Mouse (Mus musculus) adrenal gland, postnatal 0 days (tissue): ENCODE results near the gene Far1. TPM values are rescaled to one million over a fixed set of nuclear protein-coding genes. Genes with fewer than 3 reads are reported as not detected.

Source experiments
- polyA plus RNA-seq: library from polyadenylated mRNA; unstranded; fragments of >200 nt; fragmentation: Nextera tagmentation; extraction: Ambion mirVana; gene quantifications from 2 replicates; pipeline ENCODE4 v1.2.1, GENCODE M21; 2015

The Far1 gene
- 32.7 and 33.0 TPM in 2 replicates for polyA plus RNA-seq

GRCm38 (mm10) chr7:113513286-113513962 is at the start of gene Far1:
Gene Far1, plus strand, starts transcription at chr7:113513834.

Other genes starting within 250 kb of the Far1 start
- 14.7 and 15.9 TPM in 2 replicates for gene Btbd10, start 144.4 kb upstream of the Far1 start, polyA plus RNA-seq
- gene Pth, start 125.3 kb upstream of the Far1 start, polyA plus RNA-seq = not detected in 2 replicates